Mouse (Mus musculus) megakaryocyte, embryonic 14.5 days (primary cell): ENCODE measurements at regions not wholly inside any gene's neighbourhood (a gene's known extent, or its start where the extent isn't known, plus 50 kb on each side); places are given as distances from the start of the nearest gene placed in this dataset.

Experiments used
- FLI1 ChIP-seq: IDR thresholded peaks from 2 replicates; pipeline ENCODE4 v1.6.1; 2012; ENCODE audit warnings: low read length, inconsistent platforms, mixed read lengths
- GATA1 ChIP-seq: IDR thresholded peaks from 3 replicates; pipeline ENCODE4 v1.6.1; 2012; ENCODE audit warnings: mixed read lengths, low read length, inconsistent platforms, borderline replicate concordance

DNA sequence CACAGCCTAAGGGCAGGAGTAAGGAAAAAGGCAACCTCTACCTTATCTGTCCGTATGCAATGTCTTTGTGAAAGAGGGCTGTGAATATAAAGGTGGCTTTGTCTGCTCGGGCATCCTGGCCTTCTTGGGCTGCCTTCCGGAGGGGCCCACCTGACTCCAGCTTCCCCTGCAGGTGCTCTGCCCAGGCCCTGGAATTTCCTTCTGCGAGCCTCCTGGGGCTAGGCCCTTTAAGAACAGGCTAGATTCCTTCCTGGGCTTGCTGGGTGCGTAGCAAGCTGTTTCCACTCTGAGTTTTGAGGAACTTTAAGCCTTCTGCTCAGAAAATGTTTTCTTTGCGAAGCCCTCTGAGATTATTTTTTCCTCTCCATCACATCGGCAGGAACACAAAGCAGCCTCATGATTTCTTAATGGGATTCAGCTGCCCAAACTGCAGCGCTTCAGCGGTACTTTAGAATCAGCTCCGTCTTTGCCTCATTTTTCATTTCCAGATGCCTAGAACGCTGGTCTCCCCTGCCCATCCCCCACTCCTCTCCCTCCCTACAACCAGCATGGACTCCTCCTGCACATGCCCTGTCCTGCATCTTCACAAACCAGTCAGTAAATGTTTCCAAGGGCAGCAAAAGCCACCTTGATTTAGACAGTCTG lies 72.9 kb upstream of the Frmd6 start:
- TF ChIP-seq GATA1 (no peak), FLI1 (no peak)
